Mouse (Mus musculus): ENCODE measurements at regions not wholly inside any gene's neighbourhood (a gene's known extent, or its start where the extent isn't known, plus 50 kb on each side); places are given as distances from the start of the nearest gene placed in this dataset.

DNA sequence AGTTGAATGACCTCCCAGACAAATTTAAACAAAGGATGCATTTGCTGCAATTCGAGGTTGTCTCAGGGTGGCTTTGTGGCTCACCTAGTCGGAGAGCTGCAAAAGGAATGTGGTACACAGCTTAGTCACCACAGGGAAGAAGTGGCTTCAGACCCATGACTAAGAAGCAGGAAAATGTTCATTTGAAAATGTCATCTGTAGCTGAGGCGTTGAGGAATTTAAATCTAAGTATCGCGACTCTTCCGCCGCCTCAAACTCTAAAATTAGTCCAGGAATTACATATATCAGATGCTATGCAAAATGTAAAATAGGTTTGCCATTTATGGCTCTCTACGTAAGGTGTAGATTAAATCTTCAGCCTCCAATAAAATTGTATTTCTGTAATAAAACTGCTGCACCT is 325.9 kb downstream of the Mtx2 start:
- Histone ChIP-seq H3K27me3 (ENCODE audit: control insufficient read depth, insufficient read depth, low read length, poor library complexity, severe bottlenecking) (peaks cover 1% of the 10 kb centered on the region; the same call in 1 of the 2 replicates), H3K36me3 (ENCODE audit: control insufficient read depth, insufficient read depth, low read length, poor library complexity, severe bottlenecking) (no peaks in the 10 kb centered on the region)
- no peak for DNase-seq (ENCODE audit: low read depth, low spot score)

DNA sequence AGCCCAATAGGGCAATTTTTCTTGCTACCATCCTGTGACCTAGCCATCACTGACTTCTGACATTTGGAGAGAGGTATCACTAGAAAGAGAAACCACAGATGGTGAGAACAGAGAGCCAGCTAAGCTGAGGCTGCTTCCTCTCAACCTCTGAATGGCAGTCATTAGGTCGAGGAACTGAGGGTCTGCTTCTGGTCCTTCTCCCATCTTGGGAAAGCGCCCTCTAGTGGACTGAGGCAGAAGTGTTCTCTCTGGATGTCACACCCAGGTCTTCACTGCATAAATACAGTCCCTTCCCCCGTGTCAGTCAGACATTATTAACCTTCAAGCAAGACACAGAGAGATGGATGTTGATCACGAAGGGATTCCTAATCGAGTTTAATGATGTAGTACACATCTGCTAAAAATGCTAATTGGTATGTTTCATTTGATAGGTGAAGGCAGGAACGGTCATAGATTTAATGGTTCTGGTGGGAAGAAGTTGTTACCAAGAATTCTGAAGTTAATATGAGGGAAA is 326.9 kb downstream of the Mtx2 start:
- DNase-seq (ENCODE audit: low read depth, low spot score) = peak; percentile 39
- Histone ChIP-seq H3K36me3 (ENCODE audit: control insufficient read depth, insufficient read depth, low read length, poor library complexity, severe bottlenecking) (no peaks in the 10 kb centered on the region), H3K27me3 (ENCODE audit: control insufficient read depth, insufficient read depth, low read length, poor library complexity, severe bottlenecking) (peaks cover 1% of the 10 kb centered on the region; the same call in 1 of the 2 replicates)

DNA sequence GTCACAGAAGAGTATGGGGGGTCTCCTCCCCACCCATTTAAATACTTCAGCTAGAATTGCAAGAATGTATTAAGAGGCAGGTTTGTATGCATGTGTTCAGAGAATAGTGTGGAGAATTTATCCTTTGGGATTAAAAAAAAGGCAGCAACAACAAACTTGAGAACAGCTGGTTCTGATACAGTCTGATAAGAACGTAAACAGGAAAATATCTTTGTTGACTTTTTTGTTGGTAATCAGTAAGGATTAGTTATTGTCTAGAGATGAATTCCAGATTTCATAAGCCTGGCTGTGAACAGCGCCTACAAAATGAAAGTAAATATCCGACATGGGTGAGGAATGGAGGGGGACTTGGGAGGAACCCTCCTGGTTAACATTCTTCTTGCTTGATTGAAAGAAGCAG is 328.8 kb downstream of the Mtx2 start:
- no peak for DNase-seq (ENCODE audit: low read depth, low spot score)
- H3K27me3 ChIP-seq (ENCODE audit: control insufficient read depth, insufficient read depth, low read length, poor library complexity, severe bottlenecking) = peaks cover 1% of the 10 kb centered on the region; the same call in 1 of the 2 replicates
- no peaks in the 10 kb centered on the region for H3K36me3 ChIP-seq (ENCODE audit: control insufficient read depth, insufficient read depth, low read length, poor library complexity, severe bottlenecking)

DNA sequence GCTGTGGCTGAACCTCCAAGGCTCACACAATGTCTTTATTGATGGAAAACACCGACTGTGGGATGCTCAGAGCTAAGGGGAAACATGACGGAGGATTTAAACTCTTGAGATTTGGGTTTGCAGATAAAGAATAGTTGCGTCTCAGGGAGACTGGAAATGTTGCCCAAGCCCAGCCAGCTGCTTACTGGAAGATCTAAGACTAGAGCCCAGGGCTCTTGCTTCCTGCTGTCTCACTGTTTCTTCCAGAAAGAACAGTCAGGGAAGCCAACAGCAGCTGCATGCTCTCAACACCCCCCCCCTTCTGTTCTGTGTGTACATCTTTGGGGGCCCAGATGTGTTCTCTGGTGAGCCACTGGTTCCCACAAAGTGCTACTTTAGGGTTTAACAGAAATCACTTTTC is 333.0 kb downstream of the Mtx2 start:
- no peak for DNase-seq (ENCODE audit: low read depth, low spot score)
- Histone ChIP-seq H3K27me3 (ENCODE audit: control insufficient read depth, insufficient read depth, low read length, poor library complexity, severe bottlenecking) (peaks cover 1% of the 10 kb centered on the region; the same call in 1 of the 2 replicates), H3K36me3 (ENCODE audit: control insufficient read depth, insufficient read depth, low read length, poor library complexity, severe bottlenecking) (no peaks in the 10 kb centered on the region)

DNA sequence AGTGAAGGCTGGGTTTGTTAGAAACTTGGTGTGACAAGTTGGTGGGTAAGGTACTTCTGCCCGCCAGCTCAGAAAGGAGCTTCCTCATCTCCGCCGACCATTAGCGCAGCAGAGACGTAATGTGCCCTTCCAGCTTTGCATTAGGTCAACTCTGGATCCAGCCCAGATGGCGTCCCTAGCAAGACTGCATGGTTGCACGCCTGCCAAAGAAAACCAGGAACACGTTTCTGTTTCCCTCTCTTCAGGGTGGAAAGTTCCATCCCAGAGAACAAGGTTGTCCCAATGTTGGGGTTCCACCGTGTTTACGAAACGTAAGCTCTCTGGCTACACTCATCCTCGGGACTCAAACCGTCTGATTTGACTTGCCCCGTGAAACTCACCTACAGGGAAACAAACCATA is 335.5 kb downstream of the Mtx2 start:
- DNase-seq (ENCODE audit: low read depth, low spot score) = no peak
- no peaks in the 10 kb centered on the region for H3K36me3 ChIP-seq (ENCODE audit: control insufficient read depth, insufficient read depth, low read length, poor library complexity, severe bottlenecking)
- H3K27me3 ChIP-seq (ENCODE audit: control insufficient read depth, insufficient read depth, low read length, poor library complexity, severe bottlenecking) = no peaks in the 10 kb centered on the region

DNA sequence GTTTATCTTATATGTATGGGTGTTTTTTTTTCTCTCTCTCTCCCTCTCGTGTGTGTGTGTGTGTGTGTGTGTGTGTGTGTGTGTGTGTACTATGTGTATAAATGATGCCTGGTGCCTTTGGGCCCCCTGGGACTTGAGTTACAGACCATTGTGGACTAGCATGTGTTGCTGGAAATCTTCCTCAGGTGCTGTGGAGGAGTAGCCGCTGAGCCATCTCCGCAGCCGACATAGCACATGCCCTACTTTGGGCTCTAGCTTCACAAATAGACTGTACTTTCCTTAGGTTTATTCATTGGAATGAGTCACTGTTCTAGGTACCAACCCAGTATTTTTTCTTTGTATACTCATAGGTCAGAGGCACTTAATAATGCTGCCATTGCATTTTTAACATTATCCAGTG is 339.4 kb downstream of the Mtx2 start:
- Histone ChIP-seq H3K36me3 (ENCODE audit: control insufficient read depth, insufficient read depth, low read length, poor library complexity, severe bottlenecking) (no peaks in the 10 kb centered on the region), H3K27me3 (ENCODE audit: control insufficient read depth, insufficient read depth, low read length, poor library complexity, severe bottlenecking) (no peaks in the 10 kb centered on the region)
- no peak for DNase-seq (ENCODE audit: low read depth, low spot score)

DNA sequence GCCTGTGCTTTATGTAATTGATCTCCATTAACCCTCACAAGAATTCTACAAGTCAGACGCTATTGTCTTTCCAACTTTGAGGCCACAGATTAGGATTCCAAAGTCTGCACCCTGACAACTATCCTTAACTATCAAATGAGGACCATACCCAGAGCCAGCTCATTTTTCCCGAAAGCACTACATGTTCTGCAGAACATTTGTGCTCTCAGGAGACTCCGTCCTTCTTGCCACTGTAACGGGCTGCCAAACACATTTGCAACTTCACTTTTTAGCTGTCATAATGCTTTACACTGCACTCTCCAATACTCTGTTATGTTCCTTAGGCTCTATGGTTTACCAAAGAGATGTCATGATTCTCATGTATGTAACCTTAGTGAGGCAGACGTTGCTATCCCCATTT is 350.7 kb downstream of the Mtx2 start:
- H3K27me3 ChIP-seq (ENCODE audit: control insufficient read depth, insufficient read depth, low read length, poor library complexity, severe bottlenecking) = no peaks in the 10 kb centered on the region
- DNase-seq (ENCODE audit: low read depth, low spot score) = no peak
- H3K36me3 ChIP-seq (ENCODE audit: control insufficient read depth, insufficient read depth, low read length, poor library complexity, severe bottlenecking) = no peaks in the 10 kb centered on the region

DNA sequence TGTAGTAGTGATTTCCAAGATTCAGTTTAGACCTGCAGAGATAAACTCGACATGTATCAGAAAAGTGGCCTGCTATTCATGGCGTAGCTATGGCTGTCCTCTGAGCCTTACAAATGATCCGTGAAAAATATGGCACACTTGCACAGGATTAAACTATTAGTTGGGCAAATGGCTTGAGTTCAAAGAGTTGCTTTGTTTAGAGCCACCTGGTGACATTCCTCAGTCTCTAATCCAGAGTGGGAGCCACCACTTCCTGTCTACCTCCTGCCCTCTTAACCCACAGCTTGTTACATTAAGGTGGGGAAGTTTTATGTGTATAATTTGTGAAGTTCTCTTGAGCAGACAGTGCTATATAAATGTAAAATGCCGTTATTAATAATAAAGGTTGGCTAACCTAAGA is 357.7 kb downstream of the Mtx2 start:
- Histone ChIP-seq H3K27me3 (ENCODE audit: control insufficient read depth, insufficient read depth, low read length, poor library complexity, severe bottlenecking) (no peaks in the 10 kb centered on the region), H3K36me3 (ENCODE audit: control insufficient read depth, insufficient read depth, low read length, poor library complexity, severe bottlenecking) (no peaks in the 10 kb centered on the region)
- no peak for DNase-seq (ENCODE audit: low read depth, low spot score)

DNA sequence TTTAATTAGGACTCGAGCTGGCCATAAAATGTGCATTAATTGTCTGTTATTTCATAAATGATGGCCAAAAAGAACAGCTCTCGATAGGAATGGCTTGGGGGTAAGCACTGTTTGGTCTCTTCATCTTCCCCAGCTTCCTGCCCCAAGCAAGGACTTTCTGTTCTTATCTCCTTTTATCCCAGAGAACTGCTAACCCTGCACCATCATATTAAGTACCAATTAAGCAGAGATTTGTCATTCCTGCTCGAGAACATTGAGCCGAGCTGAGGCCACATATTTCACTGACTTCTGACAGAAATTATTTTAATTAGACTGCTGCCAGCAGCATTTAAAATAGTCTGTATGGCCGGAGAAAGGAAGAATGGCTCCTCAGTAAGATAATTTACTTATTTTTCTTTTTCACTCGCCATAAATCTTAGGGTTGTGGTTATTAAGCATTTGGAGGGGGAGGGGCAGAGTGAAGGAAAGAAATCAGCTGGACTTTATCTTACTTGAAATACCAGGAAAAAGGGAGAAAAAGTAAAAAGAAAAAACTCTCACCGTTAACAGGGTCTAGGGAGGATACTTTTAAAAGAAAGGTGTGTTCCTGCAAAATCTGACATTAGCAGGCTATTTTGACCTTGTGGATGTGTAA is 377.1 kb downstream of the Mtx2 start:
- Histone ChIP-seq H3K27me3 (ENCODE audit: control insufficient read depth, insufficient read depth, low read length, poor library complexity, severe bottlenecking) (no peaks in the 10 kb centered on the region), H3K36me3 (ENCODE audit: control insufficient read depth, insufficient read depth, low read length, poor library complexity, severe bottlenecking) (no peaks in the 10 kb centered on the region)
- DNase-seq (ENCODE audit: low read depth, low spot score) = no peak

DNA sequence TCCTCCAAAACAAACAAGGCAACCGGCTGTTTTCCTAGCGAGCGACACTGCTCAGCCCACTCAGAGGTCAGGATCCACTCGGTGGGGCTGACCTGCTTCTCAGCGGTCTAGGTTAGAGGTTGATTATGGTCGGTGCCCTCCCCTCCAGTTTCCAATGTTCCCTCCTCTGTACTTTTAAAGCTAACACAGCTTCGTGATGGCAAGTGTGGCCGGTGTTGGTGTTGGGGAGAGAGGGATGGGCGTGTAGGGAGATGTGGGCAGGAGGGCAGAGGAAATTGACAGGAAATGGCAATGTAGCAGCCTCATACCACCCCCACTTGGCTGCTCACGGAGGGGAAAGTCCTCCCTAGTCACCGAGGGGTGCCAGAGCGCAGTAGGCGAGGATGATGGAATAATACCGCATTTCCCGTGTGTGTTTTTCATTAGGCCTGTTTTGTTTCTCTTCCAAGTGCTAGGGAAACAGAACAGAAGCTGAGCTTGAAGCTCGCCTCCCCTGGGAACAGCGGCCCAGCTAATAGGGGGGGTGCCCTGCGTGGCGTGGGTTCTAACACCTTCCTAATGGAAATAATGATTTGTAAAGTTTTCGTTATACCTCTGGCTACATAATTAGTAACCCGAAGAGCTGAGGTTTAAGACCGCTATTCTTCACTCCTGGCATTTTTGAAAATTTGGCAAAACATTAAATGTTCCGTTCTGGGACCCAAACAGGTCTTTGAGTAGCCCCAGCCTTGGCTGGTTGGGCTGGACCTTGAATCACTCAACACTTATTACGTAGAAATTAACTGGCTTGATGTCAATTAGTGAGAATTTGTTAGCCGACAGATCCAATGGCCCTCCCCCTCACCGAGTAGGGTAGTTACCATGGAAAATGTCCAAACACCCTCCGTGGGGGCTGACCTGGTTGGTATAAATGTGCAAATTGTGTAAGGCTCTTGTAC is 383.5 kb downstream of the Mtx2 start:
- no peaks in the 10 kb centered on the region for H3K27me3 ChIP-seq (ENCODE audit: control insufficient read depth, insufficient read depth, low read length, poor library complexity, severe bottlenecking)
- no peak for DNase-seq (ENCODE audit: low read depth, low spot score)
- H3K36me3 ChIP-seq (ENCODE audit: control insufficient read depth, insufficient read depth, low read length, poor library complexity, severe bottlenecking) = no peaks in the 10 kb centered on the region

DNA sequence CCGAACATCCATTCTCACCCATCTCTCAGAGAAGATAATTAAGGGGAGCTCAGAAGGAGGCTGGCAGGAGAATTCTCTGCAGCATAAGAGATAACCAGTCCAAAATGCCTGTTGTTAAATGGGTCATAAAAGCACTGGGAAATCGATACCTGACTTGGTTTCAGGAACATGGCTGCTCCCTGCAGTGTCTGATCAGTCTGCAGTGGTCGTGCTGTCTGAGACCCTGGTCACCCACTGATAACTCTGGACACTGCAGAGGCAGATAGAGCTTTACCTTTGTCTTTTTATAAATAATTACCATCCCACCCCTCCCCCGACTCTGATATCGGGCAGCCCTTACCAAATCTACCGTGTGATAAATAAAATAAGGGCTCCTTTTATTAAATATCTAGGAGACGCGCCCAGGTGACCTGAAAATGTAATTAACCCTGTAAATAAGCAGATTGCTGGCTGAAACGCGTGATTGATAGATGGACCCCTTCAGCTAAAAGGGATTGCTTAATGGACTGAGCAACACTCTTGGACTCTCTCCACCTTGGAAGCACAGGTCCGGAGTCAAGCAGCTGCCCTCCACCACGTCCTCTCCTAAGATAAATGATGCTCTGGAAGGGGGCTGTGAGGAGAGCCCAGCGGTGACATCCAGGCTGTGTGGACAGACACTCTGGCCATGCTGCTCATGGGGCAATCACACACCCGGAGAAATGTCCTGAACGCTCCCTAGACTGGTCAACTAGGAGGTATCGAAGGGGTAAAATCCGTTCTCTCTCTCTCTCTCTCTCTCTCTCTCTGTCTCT is 384.4 kb downstream of the Mtx2 start:
- Histone ChIP-seq H3K36me3 (ENCODE audit: control insufficient read depth, insufficient read depth, low read length, poor library complexity, severe bottlenecking) (no peaks in the 10 kb centered on the region), H3K27me3 (ENCODE audit: control insufficient read depth, insufficient read depth, low read length, poor library complexity, severe bottlenecking) (no peaks in the 10 kb centered on the region)
- no peak for DNase-seq (ENCODE audit: low read depth, low spot score)

DNA sequence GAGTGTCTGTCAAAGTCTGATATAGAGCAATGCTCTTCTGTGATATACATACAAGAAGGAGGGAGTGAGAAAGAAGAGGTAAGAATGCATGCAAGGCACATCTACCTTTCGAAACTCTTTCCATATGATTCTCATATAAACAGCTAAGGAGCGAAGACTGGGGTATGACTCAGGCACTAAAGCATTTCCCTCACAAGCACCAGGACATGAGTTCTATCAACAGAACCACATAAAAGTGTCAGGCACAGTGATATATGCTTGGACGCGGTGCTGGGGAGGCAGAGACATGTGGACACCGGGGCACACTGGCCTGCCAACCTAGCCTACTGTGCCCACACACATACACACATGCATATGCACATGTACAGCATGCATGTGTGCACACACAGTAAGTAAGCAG is 391.3 kb downstream of the Mtx2 start:
- DNase-seq (ENCODE audit: low read depth, low spot score) = no peak
- Histone ChIP-seq H3K36me3 (ENCODE audit: control insufficient read depth, insufficient read depth, low read length, poor library complexity, severe bottlenecking) (no peaks in the 10 kb centered on the region), H3K27me3 (ENCODE audit: control insufficient read depth, insufficient read depth, low read length, poor library complexity, severe bottlenecking) (no peaks in the 10 kb centered on the region)

DNA sequence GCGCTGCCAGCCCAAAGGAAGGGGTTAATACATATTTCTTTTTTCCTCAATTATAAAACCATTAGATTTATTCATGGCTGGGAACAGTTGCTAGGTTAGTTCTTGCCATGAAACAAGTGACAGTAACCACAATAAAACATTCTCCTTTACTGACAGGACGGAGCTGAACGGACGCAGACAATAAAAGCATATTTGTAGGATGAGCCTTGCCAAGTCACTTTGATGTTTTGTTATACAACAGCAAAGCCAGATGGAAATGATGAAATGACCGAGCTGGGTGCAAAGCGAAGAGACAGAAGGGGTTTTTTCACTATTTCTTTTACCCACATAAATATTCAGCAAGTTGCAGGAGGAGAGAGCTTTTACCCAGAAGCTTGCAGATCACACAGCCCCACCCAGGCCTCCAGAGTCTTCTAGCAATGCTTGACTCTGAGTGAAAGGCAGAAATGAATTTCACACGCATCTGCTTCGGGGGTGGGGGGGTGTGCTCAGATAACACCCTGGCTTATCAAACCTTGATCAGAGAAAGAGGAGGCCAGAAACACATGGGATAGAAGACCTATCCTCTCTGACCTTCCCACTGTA is 395.3 kb downstream of the Mtx2 start:
- H3K36me3 ChIP-seq (ENCODE audit: control insufficient read depth, insufficient read depth, low read length, poor library complexity, severe bottlenecking) = no peaks in the 10 kb centered on the region
- H3K27me3 ChIP-seq (ENCODE audit: control insufficient read depth, insufficient read depth, low read length, poor library complexity, severe bottlenecking) = no peaks in the 10 kb centered on the region
- DNase-seq (ENCODE audit: low read depth, low spot score) = no peak

DNA sequence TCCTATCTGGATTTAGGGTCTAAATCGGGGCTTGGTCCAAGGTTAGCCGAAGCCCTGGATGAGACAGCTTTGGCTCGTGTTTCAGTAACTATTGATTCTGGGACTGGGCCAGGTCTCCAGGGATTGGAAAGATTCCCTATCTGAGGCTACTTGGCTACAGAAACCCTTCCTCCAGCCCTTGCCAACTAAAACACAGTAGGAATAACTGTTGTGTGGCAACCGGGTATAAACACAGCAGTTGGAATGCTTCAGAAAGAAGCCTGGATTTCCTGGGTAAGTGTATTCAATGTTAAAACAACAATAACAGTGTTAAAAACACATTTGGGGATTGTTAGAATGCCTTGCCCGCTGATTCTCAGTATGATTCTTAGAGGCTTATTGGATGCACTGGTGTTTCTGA is 398.8 kb downstream of the Mtx2 start:
- no peaks in the 10 kb centered on the region for H3K27me3 ChIP-seq (ENCODE audit: control insufficient read depth, insufficient read depth, low read length, poor library complexity, severe bottlenecking)
- no peak for DNase-seq (ENCODE audit: low read depth, low spot score)
- H3K36me3 ChIP-seq (ENCODE audit: control insufficient read depth, insufficient read depth, low read length, poor library complexity, severe bottlenecking) = no peaks in the 10 kb centered on the region

All from splenic B cell, adult 2 months (primary cell).